Mouse (Mus musculus) olfactory bulb, adult 2 months (tissue): ENCODE results near the gene Aes.

ENCODE experiments used
- CTCF ChIP-seq: fragments of 200-500 bp; IDR thresholded peaks from 2 replicates; pipeline ENCODE4 v1.5.1; 2012; ENCODE audit warnings: low read depth, mild to moderate bottlenecking, low read length, moderate library complexity; ENCODE audit not compliant: insufficient read depth
- POLR2A ChIP-seq: fragments of 200-500 bp; IDR thresholded peaks from 2 replicates; pipeline ENCODE4 v1.6.1; 2012; ENCODE audit warnings: mild to moderate bottlenecking, low read depth, low read length, moderate library complexity; ENCODE audit not compliant: insufficient read depth

DNA sequence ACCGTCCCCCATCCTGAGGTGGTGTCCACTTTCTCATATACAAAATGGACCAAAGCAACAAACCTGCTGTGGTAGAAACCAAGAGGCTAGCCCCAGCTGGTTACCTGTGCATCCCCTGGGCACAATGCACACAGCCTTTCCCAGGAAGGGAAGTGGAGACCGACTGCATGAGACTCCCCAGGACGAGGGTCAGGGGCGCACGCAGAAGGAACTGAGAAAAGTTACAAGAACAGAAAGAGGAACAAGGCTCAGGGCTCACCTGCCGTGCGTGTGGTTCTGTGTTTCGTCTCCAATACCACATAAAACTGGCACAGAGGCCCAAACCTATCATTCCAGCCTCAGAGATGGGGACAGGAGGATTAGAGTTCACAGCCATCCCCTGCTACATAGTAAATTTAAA lies 42.1 kb upstream of the Aes start:
- TF ChIP-seq POLR2A (no peak), CTCF (no peak)
